Mouse (Mus musculus): ENCODE results near the gene Cpped1. TPM values are rescaled to one million over a fixed set of nuclear protein-coding genes. Genes with fewer than 3 reads are reported as not detected.

Cpped1 gene
- total and polyA plus RNA-seq, 3 experiments: 13.6 to 34.6 (median 17.5) TPM

GRCm38 (mm10) chr16:11820791-11821190 lies 88.5 kb downstream of the Cpped1 start:
- H3K4me2 ChIP-seq (ENCODE audit: insufficient read depth, low read depth, poor library complexity, severe bottlenecking): no peak overlapping the region
- H3K4me1 ChIP-seq (ENCODE audit: control insufficient read depth in 1 of 2, insufficient read depth in 2 of 2): peaks cover 0 to 15% of the 10 kb centered on the region in 2 experiments; a peak in 2 of 4 replicates
- no peak overlapping the region for H3K4me3 ChIP-seq (replicated peaks in 1 of 3; ENCODE audit: low read depth in 2 of 3, low read length in 2 of 3, poor library complexity in 1 of 3)
- H3K27ac ChIP-seq (ENCODE audit: insufficient read depth, low read depth): no peak overlapping the region
- dilution Hi-C loops (cut with MboI; ENCODE audit: extremely low pct_ligation_motif_present, extremely low pct_unique_long_range_greater_than_20kb, low sequenced_read_pairs) (no loop called here), in situ Hi-C loops (cut with MboI; ENCODE audit: low pct_ligation_motif_present, low pct_unique_long_range_greater_than_20kb, low sequenced_read_pairs) (no loop called here)
- H3K9ac ChIP-seq (ENCODE audit: insufficient read depth, low read depth): no peak overlapping the region
- no peak for DNase-seq (ENCODE audit: extremely low read depth)
- no peaks in the 10 kb centered on the region for H3K9me3 ChIP-seq (replicated peaks; ENCODE audit: low read length)
- peaks cover 0 to 58% of the 10 kb centered on the region in 2 experiments for H3K36me3 ChIP-seq (replicated peaks in 1 of 2; ENCODE audit: control insufficient read depth in 1 of 2, insufficient read depth in 1 of 2, low read length in 1 of 2)
- TF ChIP-seq POLR2AphosphoS2 (IDR thresholded peaks at IDR 0.05; ENCODE audit: low read depth, low read length) (no peak), NELFE (IDR thresholded peaks at IDR 0.05; ENCODE audit: low read depth, low read length) (no peak), ELF1 (IDR thresholded peaks at IDR 0.05; ENCODE audit: low read depth, low read length) (no peak), USF1 (IDR thresholded peaks at IDR 0.05; ENCODE audit: low read depth, low read length) (no peak), MAFK (IDR thresholded peaks at IDR 0.05; ENCODE audit: insufficient replicate concordance, low read length) (no peak), MAZ (IDR thresholded peaks at IDR 0.05; ENCODE audit: low read depth, low read length) (no peak)
- H3K27me3 ChIP-seq (replicated peaks): no peaks in the 10 kb centered on the region
- H3K79me2 ChIP-seq (replicated peaks; ENCODE audit: control insufficient read depth, extremely low read depth, insufficient read depth, poor library complexity, severe bottlenecking): no peaks in the 10 kb centered on the region

GRCm38 (mm10) chr16:11814935-11815650 lies 94.2 kb downstream of the Cpped1 start:
- H3K9me3 ChIP-seq (replicated peaks; ENCODE audit: low read length): no peaks in the 10 kb centered on the region
- H3K27ac ChIP-seq (ENCODE audit: insufficient read depth, low read depth): no peak overlapping the region
- dilution Hi-C loops (cut with MboI; ENCODE audit: extremely low pct_ligation_motif_present, extremely low pct_unique_long_range_greater_than_20kb, low sequenced_read_pairs): no loop called here
- no peak overlapping the region for H3K4me2 ChIP-seq (ENCODE audit: insufficient read depth, low read depth, poor library complexity, severe bottlenecking)
- in situ Hi-C loops (cut with MboI; ENCODE audit: low pct_ligation_motif_present, low pct_unique_long_range_greater_than_20kb, low sequenced_read_pairs): no loop called here
- H3K79me2 ChIP-seq (replicated peaks; ENCODE audit: control insufficient read depth, extremely low read depth, insufficient read depth, poor library complexity, severe bottlenecking): no peaks in the 10 kb centered on the region
- no peak overlapping the region for H3K9ac ChIP-seq (ENCODE audit: insufficient read depth, low read depth)
- no peak for DNase-seq (ENCODE audit: extremely low read depth)
- peaks cover 0 to 61% of the 10 kb centered on the region in 2 experiments for H3K36me3 ChIP-seq (replicated peaks in 1 of 2; ENCODE audit: control insufficient read depth in 1 of 2, insufficient read depth in 1 of 2, low read length in 1 of 2)
- no peaks in the 10 kb centered on the region for H3K4me1 ChIP-seq (ENCODE audit: control insufficient read depth in 1 of 2, insufficient read depth in 2 of 2)
- TF ChIP-seq ELF1 (IDR thresholded peaks at IDR 0.05; ENCODE audit: low read depth, low read length) (no peak), USF2 (conservative IDR thresholded peaks at IDR 0.05; ENCODE audit: low read depth, low read length) (no peak)
- no peaks in the 10 kb centered on the region for H3K27me3 ChIP-seq (replicated peaks)
- no peak overlapping the region for H3K4me3 ChIP-seq (replicated peaks in 1 of 3; ENCODE audit: low read depth in 2 of 3, low read length in 2 of 3, poor library complexity in 1 of 3)

- Histone ChIP-seq H3K27me3 (replicated peaks) (no peaks in the 10 kb centered on the region), H3K9ac (ENCODE audit: insufficient read depth, low read depth) (no peak overlapping the region), H3K9me3 (replicated peaks; ENCODE audit: low read length) (no peaks in the 10 kb centered on the region), H3K4me1 (ENCODE audit: control insufficient read depth in 1 of 2, insufficient read depth in 2 of 2) (peaks cover 0 to 7% of the 10 kb centered on the region in 2 experiments; a peak in 2 of 4 replicates), H3K4me3 (replicated peaks in 1 of 3; ENCODE audit: low read depth in 2 of 3, low read length in 2 of 3, poor library complexity in 1 of 3) (no peak overlapping the region), H3K36me3 (replicated peaks in 1 of 2; ENCODE audit: control insufficient read depth in 1 of 2, insufficient read depth in 1 of 2, low read length in 1 of 2) (peaks cover 0 to 54% of the 10 kb centered on the region in 2 experiments), H3K27ac (ENCODE audit: insufficient read depth, low read depth) (no peak overlapping the region), H3K79me2 (replicated peaks; ENCODE audit: control insufficient read depth, extremely low read depth, insufficient read depth, poor library complexity, severe bottlenecking) (no peaks in the 10 kb centered on the region), H3K4me2 (ENCODE audit: insufficient read depth, low read depth, poor library complexity, severe bottlenecking) (no peak overlapping the region)
- no peak for TF ChIP-seq EP300 (IDR thresholded peaks at IDR 0.05; ENCODE audit: low read length)
- no peak for TF ChIP-seq CHD2 (IDR thresholded peaks at IDR 0.05; ENCODE audit: low read length)
- no peak for TF ChIP-seq MAX (IDR thresholded peaks at IDR 0.05; ENCODE audit: low read length)
- no peak for TF ChIP-seq RAD21 (IDR thresholded peaks at IDR 0.05; ENCODE audit: low read depth, low read length)
- TF ChIP-seq SIN3A (IDR thresholded peaks at IDR 0.05; ENCODE audit: low read length): no peak
- no peak for TF ChIP-seq MXI1 (IDR thresholded peaks at IDR 0.05; ENCODE audit: low read depth, low read length)
- no peak for TF ChIP-seq CTCF (conservative IDR thresholded peaks at IDR 0.05 in 1 of 2, IDR thresholded peaks at IDR 0.05 in 1 of 2; ENCODE audit: low read depth in 2 of 2, low read length in 2 of 2)
- no peak for TF ChIP-seq SMC3 (IDR thresholded peaks at IDR 0.05; ENCODE audit: low read depth, low read length)
- TF ChIP-seq USF1 (IDR thresholded peaks at IDR 0.05; ENCODE audit: low read depth, low read length): no peak
- TF ChIP-seq USF2 (conservative IDR thresholded peaks at IDR 0.05; ENCODE audit: low read depth, low read length): no peak
- no peak for TF ChIP-seq GABPA (IDR thresholded peaks at IDR 0.05; ENCODE audit: insufficient replicate concordance, low read depth, low read length)
- TF ChIP-seq TCF12 (IDR thresholded peaks at IDR 0.05; ENCODE audit: low read depth, low read length): no peak
- no peak for TF ChIP-seq MEF2A (IDR thresholded peaks at IDR 0.05; ENCODE audit: borderline replicate concordance, low read depth, low read length)
- TF ChIP-seq IRF4 (IDR thresholded peaks at IDR 0.05; ENCODE audit: low read depth, low read length): no peak
- TF ChIP-seq MYC (IDR thresholded peaks at IDR 0.05; ENCODE audit: low read depth, low read length): no peak
- TF ChIP-seq ETS1 (conservative IDR thresholded peaks at IDR 0.05; ENCODE audit: low read depth, low read length): no peak
- TF ChIP-seq NELFE (IDR thresholded peaks at IDR 0.05; ENCODE audit: low read depth, low read length): no peak
- no peak for TF ChIP-seq ZMIZ1 (IDR thresholded peaks at IDR 0.05; ENCODE audit: low read depth, low read length)
- dilution Hi-C loops (cut with MboI; ENCODE audit: extremely low pct_ligation_motif_present, extremely low pct_unique_long_range_greater_than_20kb, low sequenced_read_pairs): no loop called here
- no peak for DNase-seq (ENCODE audit: extremely low read depth)
- in situ Hi-C loops (cut with MboI; ENCODE audit: low pct_ligation_motif_present, low pct_unique_long_range_greater_than_20kb, low sequenced_read_pairs): no loop called here
Observed at GRCm38 (mm10) chr16:11812119-11812518, 97.1 kb downstream of the Cpped1 start.

Data from CH12.LX (cell line).